Comparison of ENCODE assay signal across 17 mouse cellular contexts in the genomic region with DNA sequence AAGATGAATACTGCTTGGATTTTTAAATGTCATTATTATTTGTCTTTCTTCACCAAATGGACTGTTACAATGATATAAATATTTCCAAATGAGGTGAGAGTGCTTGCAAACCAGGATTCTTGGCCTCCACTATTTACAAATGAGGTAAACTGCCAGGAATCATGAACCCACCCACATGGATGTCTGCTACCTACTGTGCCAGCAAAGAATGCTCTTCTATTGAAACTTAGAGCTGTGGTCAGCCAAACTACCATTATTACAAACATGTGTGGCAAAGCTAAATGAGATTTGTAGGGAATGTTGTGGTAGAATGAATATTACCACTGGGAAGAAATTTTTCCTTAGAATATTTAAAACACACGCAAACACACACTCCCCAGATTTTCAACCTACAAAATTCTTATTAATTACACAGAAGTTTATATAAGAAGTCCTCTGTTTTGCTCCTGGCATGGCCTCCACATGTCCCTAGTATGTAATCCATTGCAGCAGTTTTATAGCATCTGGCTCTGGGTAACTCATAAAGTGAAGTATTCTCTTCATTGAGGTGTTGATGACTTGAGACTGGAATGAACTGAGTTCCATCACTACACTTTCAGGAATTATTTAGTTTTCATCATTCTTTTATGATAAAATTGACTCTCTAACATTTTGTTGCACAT.
"Had no signal": no experiment of that assay in that cellular context is flagged by ENCODE, and none has a peak within 500 bp of the region (broad histone marks: within the 10 kb centered on the region; RNA-seq: fewer than 3 reads in every experiment).

No protein-coding gene starts in this region.

- H3K4me2 ChIP-seq: liver, embryonic 15.5 days; midbrain, embryonic 11.5 days; neural tube, embryonic 13.5 days; neural tube, embryonic 15.5 days; stomach, embryonic 15.5 days had no signal

- H3K27me3 ChIP-seq: liver, embryonic 15.5 days; megakaryocyte, embryonic 14.5 days; neural tube, embryonic 13.5 days; neural tube, embryonic 15.5 days; stomach, embryonic 15.5 days had no signal

- H3K9me3 ChIP-seq: liver, embryonic 15.5 days; megakaryocyte, embryonic 14.5 days; neural tube, embryonic 13.5 days; neural tube, embryonic 15.5 days; stomach, embryonic 15.5 days had no signal

- H3K9ac ChIP-seq: liver, embryonic 15.5 days; liver, postnatal 0 days; neural tube, embryonic 13.5 days; neural tube, embryonic 15.5 days; stomach, embryonic 15.5 days had no signal

- DNase-seq: liver, postnatal 0 days; lung, adult 2 months; lung, postnatal 10 days; midbrain, embryonic 14.5 days; right cerebral cortex, postnatal 14 days; thymus, adult 2 months; thymus, postnatal 25 days had no signal

- H3K4me3 ChIP-seq: liver, embryonic 15.5 days; megakaryocyte, embryonic 14.5 days; myocyte; neural tube, embryonic 13.5 days; neural tube, embryonic 15.5 days; stomach, embryonic 15.5 days had no signal

- H3K27ac ChIP-seq: liver, embryonic 15.5 days; macrophage; neural tube, embryonic 13.5 days; neural tube, embryonic 15.5 days; stomach, embryonic 15.5 days; stomach, postnatal 0 days had no signal

- H3K4me1 ChIP-seq: liver, embryonic 15.5 days; megakaryocyte, embryonic 14.5 days; neural tube, embryonic 13.5 days; neural tube, embryonic 15.5 days; stomach, embryonic 15.5 days had no signal

- H3K36me3 ChIP-seq: liver, embryonic 15.5 days; neural tube, embryonic 13.5 days; neural tube, embryonic 15.5 days; stomach, embryonic 15.5 days had no signal

- ATAC-seq: liver, postnatal 0 days; midbrain, embryonic 16.5 days had no signal
